Mouse (Mus musculus) heart, postnatal 36 days (tissue): Measurements from ENCODE around the gene Sumf1. TPM values are rescaled to one million over a fixed set of nuclear protein-coding genes. Genes with fewer than 3 reads are reported as not detected.
A peak's percentile ranks its signal among the peaks of the same experiment; 100 is the strongest.

ENCODE experiments used
- DNase-seq, 2 experiments: peaks; one replicate each; pipeline ENCODE4 v3.0.0; 2021 to 2022
- intact Hi-C: fragments of 180-260 bp; cut with DNase I; formaldehyde crosslinking; loops from one replicate; pipeline ENCODE4 v1.15.1; 2025
- total RNA-seq, 2 experiments: library from RNA; stranded (reverse); gene quantifications; 2 replicates each; pipeline ENCODE4 v1.2.3; 2021

Sumf1 gene
- total RNA-seq, 2 experiments from 2014 or later, result 14.6 to 15.2 TPM

DNA sequence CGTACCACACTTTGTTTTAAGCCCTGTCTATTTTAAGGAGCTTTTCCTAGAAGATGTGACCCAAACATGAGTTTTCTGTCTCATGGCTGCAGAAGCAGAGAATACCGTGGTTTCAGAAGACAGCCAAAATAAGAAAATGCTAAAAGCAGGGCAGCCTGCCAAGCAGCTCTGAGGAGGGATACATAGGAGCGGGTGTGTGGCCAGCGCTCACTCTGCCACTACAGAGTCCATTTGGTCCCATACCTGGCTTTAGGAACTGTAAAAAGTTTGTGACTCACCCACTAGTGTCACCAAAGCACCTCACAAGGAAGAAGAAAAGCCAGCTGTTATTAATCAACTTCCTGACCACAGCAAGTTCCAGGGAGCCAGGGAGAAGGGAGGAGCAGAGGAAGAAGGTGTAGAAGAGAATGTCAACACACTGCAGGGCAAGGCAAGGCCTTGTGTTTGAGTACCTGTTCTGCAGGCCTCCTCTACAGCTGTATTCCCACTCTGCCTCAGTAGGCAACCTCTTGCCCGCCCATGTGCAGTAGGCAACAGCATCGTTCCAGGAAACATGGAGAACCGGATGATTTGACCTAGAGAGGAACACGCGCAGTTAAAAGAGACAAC is 32.6 kb downstream of the Sumf1 start:
- DNase-seq, result peak in 1 of 2 experiments; percentile 26

DNA sequence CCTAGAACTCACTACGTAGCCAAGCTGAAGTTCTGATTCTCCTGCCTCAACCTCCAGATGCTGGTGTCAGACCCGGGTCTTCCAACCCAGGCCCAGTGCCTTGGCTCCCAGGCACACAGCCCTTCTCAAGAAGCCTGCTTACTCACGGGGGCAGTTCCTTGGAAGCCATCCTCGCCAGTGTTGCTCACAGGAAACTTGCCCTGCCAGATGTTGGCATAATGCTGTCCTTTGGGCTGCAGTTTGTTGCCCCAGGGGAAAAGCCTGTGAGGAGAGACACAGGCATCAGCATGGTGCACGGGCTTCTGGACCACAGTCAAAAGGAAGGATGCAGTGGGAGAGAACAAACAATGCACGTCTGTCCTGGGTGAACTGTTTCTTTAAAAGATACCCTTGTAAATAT is 33.3 kb downstream of the Sumf1 start:
- intact Hi-C loops, result no loop called here
- no peak for DNase-seq

More for the DNA sequence above, 32.6 kb downstream of the Sumf1 start:
- intact Hi-C loops, result no loop called here

DNA sequence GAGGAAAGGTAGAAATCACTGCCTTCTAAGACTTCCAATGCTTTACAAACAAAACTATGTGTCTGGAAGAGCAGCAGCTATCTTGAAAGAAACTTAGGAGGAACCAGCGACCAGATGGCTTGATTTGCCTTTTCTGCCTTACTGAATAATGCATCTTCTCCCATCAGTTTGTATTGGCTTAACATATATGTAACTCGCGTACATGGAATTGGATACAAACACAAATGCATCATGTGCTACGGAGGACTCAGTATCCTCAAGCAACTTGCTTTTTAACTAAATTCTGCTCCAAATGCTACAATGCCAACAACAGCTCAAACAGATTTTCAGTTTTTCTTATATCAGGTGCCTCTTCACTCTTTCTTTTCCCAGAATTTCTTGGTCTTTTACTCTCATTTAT is 36.1 kb downstream of the Sumf1 start:
- intact Hi-C loops, result no loop called here
- DNase-seq, result no peak

DNA sequence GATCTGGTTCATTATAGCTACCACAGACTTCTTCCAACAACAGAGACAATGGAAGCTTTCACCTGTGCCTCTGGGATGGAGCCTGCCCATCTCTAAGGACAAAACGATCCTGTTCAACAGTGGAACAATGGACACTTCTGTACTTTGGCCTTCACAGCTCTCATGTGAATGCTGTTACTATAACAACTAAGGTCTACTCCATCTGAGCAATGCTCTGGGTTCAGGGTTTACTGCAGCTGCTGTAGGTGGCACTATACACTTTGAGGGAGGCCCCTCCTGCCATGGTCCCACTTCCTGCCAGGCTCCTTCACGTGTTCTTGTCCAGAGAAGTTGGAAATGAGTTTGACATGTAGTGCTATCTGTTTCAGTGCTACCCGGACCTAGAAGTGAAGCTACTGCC is 36.9 kb downstream of the Sumf1 start:
- no peak for DNase-seq
- intact Hi-C loops, result no loop called here

DNA sequence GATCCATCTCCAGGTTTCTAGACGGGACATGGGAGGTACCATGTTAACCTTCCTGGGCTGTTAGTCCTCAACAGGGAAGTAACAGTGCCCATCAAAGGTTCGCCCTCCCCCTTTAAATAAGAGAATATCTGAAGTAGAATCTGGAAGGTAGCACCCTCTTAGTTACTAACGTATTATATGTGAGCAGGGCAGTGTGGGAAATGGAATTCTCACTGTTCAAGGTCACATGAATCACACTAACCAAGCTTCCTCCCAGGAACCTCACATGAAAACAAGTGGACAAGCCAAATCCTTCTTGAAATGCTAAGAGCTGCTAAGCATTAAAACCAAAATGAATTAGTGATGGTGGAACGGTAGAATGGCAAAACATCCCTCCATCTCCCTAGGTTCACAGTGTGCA is 38.7 kb downstream of the Sumf1 start:
- no peak for DNase-seq
- intact Hi-C loops, result no loop called here

DNA sequence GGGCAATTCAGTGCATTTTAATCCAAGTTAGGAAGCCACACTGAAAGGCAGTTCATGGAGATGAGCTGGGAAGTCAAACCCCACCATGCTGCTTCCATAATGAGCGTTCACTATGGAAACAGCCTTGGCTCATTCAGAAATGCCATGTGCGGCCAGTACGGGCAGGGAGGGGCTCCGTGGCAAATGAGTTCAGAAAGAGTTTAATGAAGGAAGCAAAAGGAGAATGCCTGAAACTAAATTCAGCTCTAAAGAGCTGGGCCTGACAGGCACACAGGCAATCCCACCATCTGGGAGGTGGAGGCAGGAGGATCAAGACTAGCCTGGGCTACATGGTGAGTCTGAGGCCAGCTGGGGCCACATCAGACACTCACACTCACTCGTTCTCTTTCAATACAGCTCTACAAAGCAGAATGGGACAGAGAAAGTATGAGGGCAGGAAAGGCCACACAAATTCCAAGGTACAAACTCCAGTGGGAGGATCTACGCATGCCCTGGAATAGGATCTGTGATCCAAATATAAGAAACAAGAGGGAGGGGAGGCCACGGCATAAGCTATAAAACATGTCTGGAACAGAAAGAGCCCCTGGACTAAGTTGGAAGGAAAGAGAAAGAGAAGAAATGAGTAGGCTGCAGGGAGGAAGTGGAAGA is 39.3 kb downstream of the Sumf1 start:
- intact Hi-C loops, result no loop called here
- no peak for DNase-seq

DNA sequence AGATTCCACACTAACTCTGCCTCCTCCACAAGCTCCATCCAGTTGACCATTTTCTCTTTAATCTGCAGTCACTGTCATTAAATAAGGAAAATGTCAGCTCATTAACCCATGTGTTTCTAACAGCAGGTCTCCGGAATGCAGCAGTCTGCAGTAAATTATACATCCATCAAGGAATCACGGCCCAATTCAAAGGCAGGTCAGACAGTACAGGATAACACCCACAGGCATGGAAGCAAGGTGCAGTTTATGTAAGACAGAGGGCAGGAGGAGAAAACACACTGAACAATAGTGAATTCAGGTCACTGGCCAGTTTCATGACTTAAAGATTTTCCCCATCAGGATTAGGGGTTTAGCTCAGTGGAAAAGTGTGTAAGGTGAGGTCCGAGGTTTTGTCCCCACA is 40.1 kb downstream of the Sumf1 start:
- intact Hi-C loops, result no loop called here
- DNase-seq, result no peak

DNA sequence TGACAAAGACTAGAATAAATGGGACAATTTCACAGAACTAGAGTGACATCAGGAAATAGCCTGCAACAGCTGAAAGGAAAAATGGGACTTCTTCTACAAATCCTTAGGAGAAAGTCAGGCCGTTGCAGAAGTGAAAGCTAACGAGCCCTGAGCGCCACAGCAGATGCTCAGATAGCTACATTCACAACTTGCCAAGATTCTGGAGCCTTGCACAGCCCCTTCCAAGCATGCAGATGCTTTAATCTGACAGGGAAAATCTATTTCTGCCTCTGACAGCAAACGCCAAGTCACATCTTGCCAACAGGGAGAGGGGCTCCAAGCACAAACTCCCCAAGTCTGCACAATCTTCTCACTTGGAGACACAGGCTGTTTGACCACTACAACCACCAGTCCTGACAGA is 42.6 kb downstream of the Sumf1 start:
- no peak for DNase-seq
- intact Hi-C loops, result no loop called here

DNA sequence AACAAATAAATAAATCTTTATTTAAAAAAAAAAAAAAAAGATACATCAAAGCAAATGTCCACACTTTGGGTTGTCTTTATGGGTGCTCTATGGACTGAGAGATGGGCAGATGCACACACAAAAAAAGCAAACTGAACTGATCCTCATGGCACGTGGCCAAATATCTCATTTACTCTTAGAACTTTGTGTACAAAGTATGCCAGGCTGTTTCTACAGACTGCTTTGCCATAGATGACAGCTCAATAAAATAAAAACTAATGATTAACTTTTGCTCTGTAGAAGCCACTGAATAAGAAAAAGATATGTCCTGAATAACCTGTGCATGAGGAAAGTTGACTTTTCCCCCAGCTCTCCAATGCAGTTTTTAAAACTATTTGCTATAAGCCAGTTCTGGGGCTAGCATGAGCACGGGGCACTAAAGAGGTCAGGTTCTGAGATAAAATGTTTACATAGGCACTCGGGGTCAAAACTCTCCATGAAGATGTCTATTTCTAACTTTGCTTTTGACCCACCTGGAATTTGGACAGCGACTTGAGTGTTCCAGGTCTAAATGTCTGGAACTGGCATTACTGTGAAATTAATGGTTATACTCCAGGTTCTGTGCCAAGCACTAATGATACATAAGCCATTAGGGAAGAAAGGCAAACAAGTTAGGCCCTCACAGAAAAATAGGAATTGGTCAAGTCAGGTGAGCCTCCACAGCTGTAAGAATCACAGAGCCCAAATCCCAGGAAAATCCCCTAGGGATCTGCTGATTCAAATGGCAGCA is 44.5 kb downstream of the Sumf1 start:
- DNase-seq, result no peak
- intact Hi-C loops, result no loop called here

DNA sequence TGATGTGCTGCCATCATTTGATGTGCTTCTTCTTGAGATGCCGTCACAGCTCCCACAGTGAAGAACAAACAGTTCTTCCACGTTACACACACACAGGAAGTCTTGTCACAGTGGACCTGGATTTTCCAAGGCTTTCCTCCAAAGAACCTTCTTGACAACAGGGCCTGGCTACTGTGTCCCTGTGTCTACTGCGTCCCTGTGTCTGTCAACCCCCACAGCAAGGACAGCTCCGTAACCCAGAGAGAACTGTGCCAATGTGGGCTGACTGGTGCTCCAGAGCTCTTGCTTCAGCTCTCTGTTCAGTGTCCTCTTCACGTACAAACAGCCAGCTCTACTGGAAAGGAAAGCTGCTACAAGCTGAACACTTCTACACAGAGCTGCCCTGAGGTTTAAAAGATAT is 48.4 kb downstream of the Sumf1 start:
- intact Hi-C loops, result no loop called here
- no peak for DNase-seq

DNA sequence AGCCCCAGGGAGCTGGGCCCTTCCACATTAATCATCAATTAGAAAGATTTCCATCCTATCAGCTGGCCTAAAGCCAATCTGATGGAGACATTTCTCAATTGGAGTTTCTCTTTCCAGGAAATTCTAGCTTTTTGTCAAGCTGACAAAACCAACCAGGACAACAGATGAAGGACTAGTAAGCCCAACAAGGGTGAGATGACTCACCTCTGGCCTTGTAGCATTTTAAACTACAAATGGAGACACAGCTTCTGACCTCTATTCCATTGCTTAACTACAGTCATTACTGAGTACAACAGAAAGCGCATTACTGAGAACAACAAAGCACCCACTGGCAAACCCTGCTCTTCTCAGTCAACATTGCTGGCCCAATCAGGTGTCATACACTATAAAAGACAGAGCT is 49.1 kb downstream of the Sumf1 start:
- no peak for DNase-seq

DNA sequence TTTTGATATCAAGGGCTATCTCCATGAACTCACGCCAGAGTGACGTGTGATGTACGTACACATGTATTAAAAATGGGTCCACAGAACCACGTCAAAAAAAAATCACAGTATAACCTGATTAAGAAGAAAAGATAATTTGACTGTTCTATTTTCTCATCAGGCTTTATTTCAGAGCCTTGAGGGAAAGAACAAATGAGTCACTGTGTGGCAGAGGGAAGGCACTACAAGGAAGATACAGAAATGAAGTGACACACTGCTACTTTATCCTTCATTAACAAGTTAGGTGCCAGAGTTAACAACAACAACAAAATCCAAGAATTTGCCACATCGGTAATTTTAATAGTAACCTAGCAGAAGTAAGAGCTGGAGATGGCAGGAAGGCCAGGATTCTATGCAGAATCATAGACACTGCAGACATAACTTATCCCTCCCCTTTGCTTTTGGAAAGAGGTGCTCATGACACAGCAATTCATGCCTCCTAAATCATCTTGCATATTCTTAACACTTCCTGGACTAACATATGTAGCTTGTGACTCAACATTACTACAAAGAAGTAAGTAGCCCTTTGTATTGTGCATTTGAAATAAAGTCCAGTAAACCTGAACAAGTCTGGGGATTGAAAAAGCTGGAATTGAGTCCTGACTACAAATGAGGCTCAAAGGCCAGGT is 53.0 kb downstream of the Sumf1 start:
- no peak for DNase-seq
- intact Hi-C loops, result no loop called here

More for the DNA sequence above, 49.1 kb downstream of the Sumf1 start:
- intact Hi-C loops, result no loop called here

DNA sequence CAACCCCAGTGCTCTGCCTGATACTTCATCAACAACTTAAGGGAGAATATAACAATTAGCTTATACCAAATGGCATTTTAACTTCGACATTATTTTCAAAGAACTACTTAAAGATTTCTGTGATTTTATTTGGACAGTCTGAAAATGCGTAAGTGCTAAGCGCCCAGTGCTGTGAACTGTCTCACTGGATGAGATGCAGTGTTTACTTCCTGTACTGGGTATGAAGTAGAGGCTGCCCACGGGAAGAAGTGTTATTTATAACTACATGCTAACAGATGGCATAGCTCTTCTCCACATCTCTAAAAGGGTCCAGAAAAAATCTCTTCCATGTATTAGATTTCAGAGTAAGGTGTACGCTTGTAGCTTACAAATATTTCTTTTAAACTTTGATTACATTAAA is 54.7 kb downstream of the Sumf1 start:
- no peak for DNase-seq
- intact Hi-C loops, result no loop called here

DNA sequence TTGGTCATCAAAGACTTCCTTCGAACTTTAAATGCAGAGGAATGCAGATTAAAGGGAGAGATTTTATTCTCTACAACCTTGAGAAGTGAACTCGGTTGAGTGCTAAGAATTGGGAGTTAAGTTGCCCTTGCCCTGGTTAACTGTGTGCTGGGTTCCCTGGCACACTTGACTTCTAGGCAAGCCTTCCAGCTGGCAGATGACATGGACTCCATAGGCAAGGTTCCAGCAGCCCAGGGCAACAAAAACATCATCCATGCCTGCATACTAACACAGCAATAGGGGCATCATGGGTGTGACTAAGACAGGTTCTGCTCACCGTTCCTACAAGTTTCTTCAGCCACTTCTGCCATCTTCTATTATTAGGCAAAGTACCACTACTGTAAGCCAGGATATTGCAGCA is 58.8 kb downstream of the Sumf1 start:
- intact Hi-C loops, result no loop called here
- peak in 1 of 2 experiments; percentile 31 for DNase-seq

DNA sequence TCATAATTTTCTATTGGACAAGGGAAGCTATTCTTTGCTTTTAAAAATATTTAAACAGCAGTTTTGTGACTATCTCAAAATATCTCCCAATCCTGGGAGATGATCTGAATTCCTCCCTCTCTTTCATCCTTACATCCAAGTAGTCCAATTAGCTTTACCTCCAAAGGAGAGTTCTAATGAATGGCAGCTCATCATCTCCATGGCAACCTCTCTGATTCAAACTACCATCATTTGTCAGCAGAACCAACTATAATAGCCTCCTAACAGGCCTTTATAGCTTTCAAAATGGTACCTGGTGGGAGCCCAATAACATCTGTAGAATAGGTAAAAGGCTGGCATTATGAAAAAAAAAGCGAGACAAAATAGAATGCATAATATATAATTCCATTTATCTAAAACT is 59.9 kb downstream of the Sumf1 start:
- no peak for DNase-seq
- intact Hi-C loops, result no loop called here

DNA sequence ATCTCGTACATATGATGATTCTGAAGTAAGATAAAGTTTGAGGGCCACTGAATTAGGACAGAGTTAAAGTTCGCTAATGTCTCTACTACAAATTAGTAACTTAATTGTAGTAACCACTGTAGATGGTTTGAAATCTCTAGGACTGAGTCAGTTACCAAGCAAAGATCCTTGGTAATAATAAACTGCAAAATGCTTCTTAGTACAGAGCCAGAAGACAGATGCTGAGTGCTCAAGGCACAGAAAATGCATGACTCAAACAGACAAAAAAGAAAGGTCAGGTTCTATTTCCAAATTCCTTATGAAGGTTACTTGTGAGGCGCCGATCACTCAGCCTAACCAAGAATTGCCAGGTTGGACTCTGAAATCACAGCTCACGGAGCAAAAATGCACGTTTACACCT is 67.5 kb downstream of the Sumf1 start:
- no peak for DNase-seq
- intact Hi-C loops, result no loop called here

DNA sequence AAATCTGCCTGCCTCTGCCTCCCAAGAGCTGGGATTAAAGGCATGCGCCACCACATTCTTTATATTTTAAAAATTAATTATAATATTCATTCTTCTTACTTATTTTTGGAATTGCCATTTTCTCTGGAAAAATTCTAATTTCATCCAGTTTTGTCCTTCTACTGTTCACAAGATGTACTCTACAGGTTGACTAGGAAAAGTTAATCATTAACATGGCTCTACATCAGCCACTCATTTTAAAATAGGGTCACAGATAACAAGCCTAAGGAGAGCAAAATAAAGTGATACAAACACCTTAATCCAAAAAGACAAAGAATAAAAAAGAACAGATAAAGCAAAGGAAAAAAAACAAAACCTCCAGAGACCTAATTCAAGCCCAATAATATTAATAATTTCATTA is 70.4 kb downstream of the Sumf1 start:
- DNase-seq, result no peak
- intact Hi-C loops, result no loop called here

DNA sequence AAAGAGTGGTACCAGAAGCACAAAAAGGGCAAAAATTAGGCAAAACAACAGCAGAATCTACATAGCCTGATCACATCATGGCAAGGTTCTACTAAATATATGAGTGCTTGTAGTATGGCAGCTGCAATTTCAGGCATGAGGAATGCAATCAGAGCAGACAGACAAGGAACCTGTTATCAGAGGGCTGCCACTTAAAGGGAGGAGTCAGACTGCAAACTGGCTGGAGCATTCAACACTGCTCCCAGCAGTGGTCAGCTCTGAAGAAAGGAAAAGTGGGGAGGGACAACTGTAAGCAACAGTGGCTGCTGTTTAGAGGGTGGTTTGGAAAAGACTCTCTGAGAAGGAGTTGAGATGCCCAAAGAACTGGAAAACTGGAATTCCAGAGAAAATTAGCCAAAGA is 73.7 kb downstream of the Sumf1 start:
- no peak for DNase-seq
- intact Hi-C loops, result no loop called here

DNA sequence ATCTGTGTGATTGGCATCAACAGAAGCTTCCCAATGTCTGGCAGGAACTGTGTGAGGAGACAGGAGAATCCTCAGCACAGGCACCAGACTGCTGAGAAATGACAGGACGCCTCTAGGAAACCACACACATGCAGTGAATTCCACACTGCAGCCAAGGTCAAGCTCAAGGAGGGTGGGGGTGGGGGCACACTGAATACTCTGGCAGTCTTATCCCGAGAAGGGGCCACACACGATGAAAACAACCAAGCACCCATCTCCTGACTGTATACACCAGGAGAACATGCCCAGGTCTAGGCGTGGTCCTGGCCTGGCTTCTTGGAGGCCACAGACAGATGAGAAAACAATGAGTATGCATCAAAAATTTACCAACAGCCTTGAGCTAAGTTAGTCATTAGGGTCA is 75.0 kb downstream of the Sumf1 start:
- intact Hi-C loops, result no loop called here
- DNase-seq, result no peak

DNA sequence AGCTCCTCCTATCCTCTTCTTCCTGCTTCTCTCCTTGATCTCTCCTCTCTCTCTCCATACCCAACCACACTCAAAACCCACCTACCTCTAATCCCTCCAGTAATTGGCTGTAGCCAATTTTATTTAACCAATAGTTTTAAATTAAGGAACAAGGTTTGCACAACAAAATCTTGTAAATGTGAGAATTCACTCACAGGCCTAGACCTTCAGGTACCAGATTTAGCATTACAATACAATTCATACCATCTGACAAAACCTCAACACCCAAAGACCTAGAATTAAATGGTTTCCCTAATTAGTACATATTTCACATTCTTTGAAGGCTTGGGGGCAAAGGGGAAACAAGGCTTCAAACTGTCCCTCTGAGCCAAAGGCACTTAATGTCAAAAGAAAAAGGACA is 78.0 kb downstream of the Sumf1 start:
- DNase-seq, result no peak
- intact Hi-C loops, result no loop called here
